Mouse (Mus musculus) retina, embryonic 14.5 days (tissue): ENCODE results near the gene Kif5a.
"Not testable (repeated sequence)": the region's sequence is repeated elsewhere in the genome, so short reads cannot be mapped to it uniquely, and the experiment has no call there.

ENCODE experiments used
- DNase-seq: peaks from one replicate; pipeline ENCODE4 v3.0.0-alpha.2; 2015; ENCODE audit warnings: low spot score

The Kif5a gene

GRCm38 (mm10) chr10:127262548-127263398 lies at the start of gene Kif5a:
Kif5a (minus strand) TSS chr10:127263348.
- DNase-seq, result peak; percentile 65

- DNase-seq, result no peak
These were observed 49.7 kb upstream of the Kif5a start for GRCm38 (mm10) chr10:127312858-127313257.

- peak; percentile 96 for DNase-seq
These were observed 49.2 kb upstream of the Kif5a start for GRCm38 (mm10) chr10:127312356-127312676.

GRCm38 (mm10) chr10:127311476-127312355 lies 48.6 kb upstream of the Kif5a start, which contains the start of gene Mars:
Mars (minus strand) TSS chr10:127311786.
- DNase-seq, result peak; percentile 97

- DNase-seq, result peak; percentile 66
These were observed 47.7 kb upstream of the Kif5a start for GRCm38 (mm10) chr10:127310523-127311475.

GRCm38 (mm10) chr10:127309167-127309566 lies 46.0 kb upstream of the Kif5a start:
- not testable (repeated sequence) for DNase-seq

- no peak for DNase-seq
These were observed 40.0 kb upstream of the Kif5a start for GRCm38 (mm10) chr10:127303136-127303535.

- DNase-seq, result no peak
These were observed 37.2 kb upstream of the Kif5a start for GRCm38 (mm10) chr10:127300361-127300760.

- no peak for DNase-seq
These were observed 34.1 kb upstream of the Kif5a start for GRCm38 (mm10) chr10:127297015-127297871.

GRCm38 (mm10) chr10:127295986-127296794 lies 33.0 kb upstream of the Kif5a start:
- DNase-seq, result no peak

GRCm38 (mm10) chr10:127294895-127295510 lies 31.9 kb upstream of the Kif5a start:
- no peak for DNase-seq

- DNase-seq, result no peak
These were observed 30.5 kb upstream of the Kif5a start for GRCm38 (mm10) chr10:127293590-127294113.

- DNase-seq, result no peak
These were observed 29.9 kb upstream of the Kif5a start for GRCm38 (mm10) chr10:127292987-127293538.

- no peak for DNase-seq
These were observed 28.9 kb upstream of the Kif5a start for GRCm38 (mm10) chr10:127291881-127292638.

GRCm38 (mm10) chr10:127290930-127291880 lies 28.1 kb upstream of the Kif5a start:
- peak; percentile 30 for DNase-seq

- peak; percentile 100 for DNase-seq
These were observed 27.3 kb upstream of the Kif5a start for GRCm38 (mm10) chr10:127290307-127290929.
